Mouse (Mus musculus): ENCODE measurements at regions not wholly inside any gene's neighbourhood (a gene's known extent, or its start where the extent isn't known, plus 50 kb on each side); places are given as distances from the start of the nearest gene placed in this dataset.
"Not testable (repeated sequence)": the region's sequence is repeated elsewhere in the genome, so short reads cannot be mapped to it uniquely, and the experiment has no call there.

GRCm38 (mm10) chr3:82290373-82290772, 67.5 kb upstream of the Map9 start:
- DNase-seq: no peak

- no peak for DNase-seq
Measured at GRCm38 (mm10) chr3:82288996-82289395, 68.8 kb upstream of the Map9 start.

GRCm38 (mm10) chr3:82276977-82277714, 80.7 kb upstream of the Map9 start:
- no peak for DNase-seq

- DNase-seq: no peak
Measured at GRCm38 (mm10) chr3:82275822-82276203, 82.0 kb upstream of the Map9 start.

GRCm38 (mm10) chr3:82274945-82275821, 82.7 kb upstream of the Map9 start:
- peak; percentile 40 for DNase-seq

- DNase-seq: no peak
Measured at GRCm38 (mm10) chr3:82274196-82274937, 83.5 kb upstream of the Map9 start.

- not testable (repeated sequence) for DNase-seq
Measured at GRCm38 (mm10) chr3:82273511-82273910, 84.3 kb upstream of the Map9 start.

- DNase-seq: no peak
Measured at GRCm38 (mm10) chr3:82271965-82272364, 85.9 kb upstream of the Map9 start.

- DNase-seq: no peak
Measured at GRCm38 (mm10) chr3:82265941-82266340, 91.9 kb upstream of the Map9 start.

GRCm38 (mm10) chr3:82261976-82262375, 95.9 kb upstream of the Map9 start:
- no peak for DNase-seq

- no peak for DNase-seq
Measured at GRCm38 (mm10) chr3:82259986-82260652, 97.7 kb upstream of the Map9 start.

- DNase-seq: no peak
Measured at GRCm38 (mm10) chr3:82250796-82251261, 105.2 kb upstream of the Gucy1a1 start.

- DNase-seq: no peak
Measured at GRCm38 (mm10) chr3:82249968-82250795, 104.6 kb upstream of the Gucy1a1 start.

- DNase-seq: no peak
Measured at GRCm38 (mm10) chr3:82236377-82237057, 90.9 kb upstream of the Gucy1a1 start.

GRCm38 (mm10) chr3:82234306-82234705, 88.7 kb upstream of the Gucy1a1 start:
- DNase-seq: no peak

- DNase-seq: no peak
Measured at GRCm38 (mm10) chr3:82223379-82223778, 77.8 kb upstream of the Gucy1a1 start.

GRCm38 (mm10) chr3:82221924-82222323, 76.3 kb upstream of the Gucy1a1 start:
- no peak for DNase-seq

GRCm38 (mm10) chr3:82219192-82219885, 73.8 kb upstream of the Gucy1a1 start:
- DNase-seq: not testable (repeated sequence)

- DNase-seq: no peak
Measured at GRCm38 (mm10) chr3:82214566-82215465, 69.2 kb upstream of the Gucy1a1 start.
